Mouse (Mus musculus): ENCODE data around the gene Pou2f2.
"Not testable (repeated sequence)": the region's sequence is repeated elsewhere in the genome, so short reads cannot be mapped to it uniquely, and the experiment has no call there.

Gene Pou2f2

DNA sequence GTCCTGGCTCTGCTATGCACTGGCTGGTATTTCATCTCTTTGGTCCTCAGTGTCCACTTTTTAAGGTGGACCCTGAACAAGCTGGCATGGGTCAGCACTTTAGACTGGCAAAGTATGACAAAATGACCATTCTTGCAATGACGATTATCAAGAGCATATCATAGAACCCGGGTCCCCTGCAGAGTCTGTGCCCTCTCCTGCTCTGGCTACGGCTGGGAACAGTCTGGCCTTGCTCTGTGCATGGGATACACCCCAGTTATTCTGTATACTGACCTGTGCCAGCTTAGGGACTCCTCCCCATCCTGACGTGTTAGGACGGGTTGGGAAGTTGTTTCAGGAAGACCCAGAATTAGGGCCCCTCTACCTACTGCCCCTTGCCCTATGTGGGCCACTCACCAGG lies 121.6 kb downstream of the Pou2f2 start:
- no peak for DNase-seq

DNA sequence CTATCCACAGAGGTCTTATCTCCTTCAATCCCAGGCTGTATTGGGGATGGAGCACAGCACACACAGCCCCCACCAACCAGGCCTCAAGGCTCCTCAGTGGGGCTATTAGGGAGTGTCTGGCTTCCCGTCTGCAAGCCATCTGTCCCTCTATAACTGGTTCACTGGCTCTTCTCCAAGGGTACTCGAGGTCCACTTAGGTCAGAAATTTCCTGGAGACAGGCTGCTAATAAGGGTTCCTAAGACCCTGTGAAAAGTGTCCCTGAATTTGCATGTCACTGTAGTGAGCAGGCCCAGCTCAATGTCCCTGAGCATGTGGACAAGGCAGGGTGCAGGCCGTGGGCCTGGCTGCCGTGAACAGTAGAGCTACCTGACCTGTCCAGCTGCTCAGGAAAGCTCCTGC lies 122.6 kb downstream of the Pou2f2 start:
- no peak for DNase-seq

DNA sequence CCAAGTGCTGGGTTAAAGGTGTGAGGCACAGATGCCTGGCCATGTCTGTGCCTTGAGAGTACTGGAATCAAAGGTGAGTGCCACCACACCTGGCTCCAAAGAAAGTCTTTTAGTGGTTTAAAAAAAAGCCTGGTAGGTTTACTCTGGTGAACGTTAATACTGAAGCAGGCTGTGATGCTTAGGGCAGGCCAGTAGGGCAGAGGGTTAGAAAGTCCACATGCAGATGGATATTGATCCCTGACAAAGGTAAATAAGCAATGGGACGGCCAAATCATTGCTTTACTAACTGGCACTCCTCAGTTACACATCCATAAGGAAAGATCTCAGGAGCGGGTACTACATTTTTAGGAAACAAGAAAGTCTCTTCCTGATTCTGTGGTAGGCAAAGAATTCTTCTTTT lies 126.9 kb downstream of the Pou2f2 start:
- DNase-seq = no peak

DNA sequence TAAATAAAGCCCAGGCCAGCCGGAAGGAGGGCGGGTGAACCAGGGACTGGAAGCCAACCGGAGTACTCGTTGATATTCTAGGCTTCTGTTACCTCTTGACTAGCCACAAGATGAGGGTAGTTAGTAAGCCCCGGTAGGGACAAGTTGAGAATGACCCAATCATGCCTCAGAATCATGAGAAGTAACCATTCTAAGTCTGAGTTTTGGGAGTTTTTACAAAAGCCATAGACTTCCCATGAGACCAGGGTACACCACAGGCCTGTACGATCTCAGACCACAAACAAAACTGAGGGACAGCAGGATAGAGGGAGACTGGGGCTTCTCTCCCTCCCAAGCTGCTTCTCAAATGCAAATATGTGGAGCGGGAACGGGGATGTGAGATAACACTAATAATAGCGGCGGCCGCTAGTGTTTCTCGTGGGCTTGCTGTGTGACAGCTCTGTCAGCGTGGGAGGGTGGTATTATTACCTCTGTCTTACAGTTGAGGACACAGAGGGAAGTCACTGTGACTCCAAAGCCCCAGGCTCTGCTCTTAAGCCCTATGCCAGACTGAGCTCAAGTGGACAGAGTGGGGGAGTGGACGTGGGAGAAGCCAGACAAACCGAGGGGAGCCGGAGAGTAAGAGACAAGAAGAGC lies 130.1 kb downstream of the Pou2f2 start:
- DNase-seq = peak in 1 of 2 experiments; percentile 51

DNA sequence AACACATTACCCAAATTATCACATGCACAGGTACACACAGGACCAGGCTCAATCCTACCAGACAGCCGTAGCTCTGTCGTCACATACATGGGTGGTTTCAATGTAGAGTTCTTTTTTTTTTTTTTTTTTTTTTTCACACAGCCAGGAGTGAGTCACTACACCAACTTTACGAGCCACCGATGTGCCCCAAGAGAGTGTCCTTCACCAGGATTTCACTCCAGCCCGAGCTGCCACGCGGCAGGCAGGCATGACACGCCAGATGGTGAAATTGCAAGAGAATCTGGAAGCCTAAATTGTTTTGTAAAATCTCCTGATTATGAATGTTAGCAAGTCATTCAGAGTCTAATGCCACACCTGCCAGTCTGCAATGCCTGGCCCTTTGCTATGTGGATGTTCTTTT lies 132.2 kb downstream of the Pou2f2 start:
- DNase-seq = no peak

DNA sequence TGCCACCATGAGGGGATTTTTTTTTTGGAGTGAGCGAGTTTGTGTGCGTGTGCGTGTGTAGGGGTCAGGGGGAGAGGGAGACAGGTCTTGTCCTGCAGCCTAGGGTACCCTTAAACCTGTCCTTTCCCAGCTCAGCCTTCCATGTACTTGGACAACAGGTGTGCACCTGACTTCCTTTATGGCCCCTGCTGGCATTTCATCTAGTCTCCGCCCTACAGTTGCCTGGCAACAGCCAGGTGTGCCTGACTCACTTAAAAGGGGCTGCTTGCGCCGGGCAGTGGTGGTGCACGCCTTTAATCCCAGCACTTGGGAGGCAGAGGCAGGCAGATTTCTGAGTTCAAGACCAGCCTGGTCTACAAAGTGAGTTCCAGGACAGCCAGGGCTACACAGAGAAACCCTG lies 134.9 kb downstream of the Pou2f2 start:
- not testable (repeated sequence) for DNase-seq

DNA sequence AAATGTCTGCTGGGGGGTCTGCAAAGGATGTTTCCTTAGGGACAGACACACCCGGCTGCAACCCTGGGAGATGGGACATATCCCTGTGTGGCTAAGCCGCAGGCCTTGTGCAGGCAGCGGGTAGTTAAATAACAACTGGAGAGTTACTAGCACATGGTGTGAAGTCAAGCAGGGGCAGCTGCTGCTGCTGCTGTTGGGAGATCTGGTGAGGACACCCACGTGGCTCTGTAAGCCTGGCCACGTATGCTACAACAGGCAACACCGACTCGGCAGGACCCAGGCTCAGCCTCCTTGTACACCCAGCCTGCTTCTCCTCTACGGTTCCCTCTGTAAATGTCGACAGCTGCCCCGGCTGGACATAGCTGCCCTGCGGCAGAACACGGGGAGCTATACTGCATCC lies 137.6 kb downstream of the Pou2f2 start:
- DNase-seq = no peak

All from kidney, postnatal 4 days (tissue).